Mouse (Mus musculus) 416B (cell line): Measurements from ENCODE around the gene Akr7a5.
A peak's percentile ranks its signal among the peaks of the same experiment; 100 is the strongest.

ENCODE experiments used
- DNase-seq: peaks from one replicate; pipeline ENCODE4 v3.0.0; 2011; ENCODE audit warnings: low read depth

The Akr7a5 gene

GRCm38 (mm10) chr4:139310171-139310898, at the start of gene Akr7a5, which contains the start of gene Pqlc2:
Akr7a5 (plus strand) TSS chr4:139310744.
Pqlc2 (minus strand) TSS chr4:139310708.
- peak; percentile 90 for DNase-seq

GRCm38 (mm10) chr4:139262981-139263380, 47.6 kb upstream of the Akr7a5 start:
- DNase-seq: no peak

- DNase-seq: no peak
These were observed 44.6 kb upstream of the Akr7a5 start for GRCm38 (mm10) chr4:139265783-139266499.

GRCm38 (mm10) chr4:139266500-139266865, 44.1 kb upstream of the Akr7a5 start:
- no peak for DNase-seq

- no peak for DNase-seq
These were observed 43.2 kb upstream of the Akr7a5 start for GRCm38 (mm10) chr4:139267335-139267734.

- DNase-seq: peak; percentile 21
These were observed 42.3 kb upstream of the Akr7a5 start for GRCm38 (mm10) chr4:139268242-139268641.

- DNase-seq: no peak
These were observed 40.4 kb upstream of the Akr7a5 start for GRCm38 (mm10) chr4:139270168-139270567.

GRCm38 (mm10) chr4:139271562-139271961, 39.0 kb upstream of the Akr7a5 start:
- no peak for DNase-seq

GRCm38 (mm10) chr4:139272951-139273680, 37.4 kb upstream of the Akr7a5 start:
- no peak for DNase-seq

- no peak for DNase-seq
These were observed 36.0 kb upstream of the Akr7a5 start for GRCm38 (mm10) chr4:139274573-139274972.

GRCm38 (mm10) chr4:139276411-139276810, 34.1 kb upstream of the Akr7a5 start:
- DNase-seq: no peak

GRCm38 (mm10) chr4:139280530-139280929, 30.0 kb upstream of the Akr7a5 start:
- DNase-seq: no peak

GRCm38 (mm10) chr4:139281791-139282345, 28.7 kb upstream of the Akr7a5 start:
- no peak for DNase-seq

GRCm38 (mm10) chr4:139282955-139283417, 27.6 kb upstream of the Akr7a5 start:
- no peak for DNase-seq

- no peak for DNase-seq
These were observed 25.7 kb upstream of the Akr7a5 start for GRCm38 (mm10) chr4:139284877-139285276.

- DNase-seq: no peak
These were observed 24.3 kb upstream of the Akr7a5 start for GRCm38 (mm10) chr4:139286234-139286633.

GRCm38 (mm10) chr4:139287122-139287863, 23.3 kb upstream of the Akr7a5 start:
- DNase-seq: peak; percentile 49

GRCm38 (mm10) chr4:139289017-139289416, 21.5 kb upstream of the Akr7a5 start:
- DNase-seq: peak; percentile 63

- DNase-seq: no peak
These were observed 19.4 kb upstream of the Akr7a5 start for GRCm38 (mm10) chr4:139291099-139291498.

GRCm38 (mm10) chr4:139292038-139292437, 18.5 kb upstream of the Akr7a5 start:
- no peak for DNase-seq

GRCm38 (mm10) chr4:139297566-139297965, 13.0 kb upstream of the Akr7a5 start:
- no peak for DNase-seq
